Mouse (Mus musculus): Measurements from ENCODE around the gene Stx3. TPM values are rescaled to one million over a fixed set of nuclear protein-coding genes. Genes with fewer than 3 reads are reported as not detected.

The Stx3 gene
- polyA plus RNA-seq (2012), result 8.1 and 15.3 TPM in 2 replicates

GRCm38 (mm10) chr19:11819143-11819700 lies at the start of gene Stx3:
Gene Stx3, minus strand, starts transcription at chr19:11819403.

DNA sequence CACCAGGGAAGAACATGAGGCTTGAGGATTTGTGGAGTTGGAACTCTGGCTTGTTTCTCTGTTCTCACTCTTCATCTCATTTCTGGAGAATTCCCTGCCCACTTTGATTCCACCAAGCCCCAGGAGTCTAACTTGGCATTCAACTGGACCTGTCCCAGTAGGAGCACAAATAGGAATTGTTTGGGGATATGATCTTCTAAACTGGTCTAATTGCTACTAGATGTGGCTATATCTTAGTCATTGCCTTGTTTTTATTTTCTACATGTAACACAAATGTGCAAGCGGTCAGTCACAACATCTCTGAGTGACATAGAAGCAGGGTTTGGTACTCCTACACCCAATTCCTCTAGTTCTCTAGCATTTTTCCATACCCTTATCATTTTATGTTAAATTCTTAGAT lies 41.8 kb upstream of the Stx3 start, which contains the start of gene Olfr1418:
Gene Olfr1418, minus strand, starts transcription at position 101 of the 400 bp plus-strand sequence.

DNA sequence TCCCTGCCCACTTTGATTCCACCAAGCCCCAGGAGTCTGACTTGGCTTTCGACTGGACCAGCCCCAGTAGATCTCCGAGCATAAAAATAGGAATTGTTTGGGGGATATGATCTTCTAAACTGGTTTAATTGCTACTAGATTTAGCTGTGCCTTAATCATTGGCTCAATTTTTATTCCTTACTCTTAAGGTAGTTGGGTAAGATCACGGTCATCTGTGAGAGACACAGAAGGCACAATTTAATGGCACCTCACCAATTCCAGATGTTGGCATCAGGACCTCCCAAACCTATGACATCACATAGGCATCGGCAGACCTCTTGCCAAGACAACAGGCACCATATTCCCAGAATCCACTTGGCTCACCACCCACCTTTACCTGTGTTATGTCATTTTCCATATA lies 19.9 kb upstream of the Stx3 start, which contains the start of gene Olfr1417:
Gene Olfr1417, minus strand, starts transcription at position 101 of the 400 bp plus-strand sequence.

DNA sequence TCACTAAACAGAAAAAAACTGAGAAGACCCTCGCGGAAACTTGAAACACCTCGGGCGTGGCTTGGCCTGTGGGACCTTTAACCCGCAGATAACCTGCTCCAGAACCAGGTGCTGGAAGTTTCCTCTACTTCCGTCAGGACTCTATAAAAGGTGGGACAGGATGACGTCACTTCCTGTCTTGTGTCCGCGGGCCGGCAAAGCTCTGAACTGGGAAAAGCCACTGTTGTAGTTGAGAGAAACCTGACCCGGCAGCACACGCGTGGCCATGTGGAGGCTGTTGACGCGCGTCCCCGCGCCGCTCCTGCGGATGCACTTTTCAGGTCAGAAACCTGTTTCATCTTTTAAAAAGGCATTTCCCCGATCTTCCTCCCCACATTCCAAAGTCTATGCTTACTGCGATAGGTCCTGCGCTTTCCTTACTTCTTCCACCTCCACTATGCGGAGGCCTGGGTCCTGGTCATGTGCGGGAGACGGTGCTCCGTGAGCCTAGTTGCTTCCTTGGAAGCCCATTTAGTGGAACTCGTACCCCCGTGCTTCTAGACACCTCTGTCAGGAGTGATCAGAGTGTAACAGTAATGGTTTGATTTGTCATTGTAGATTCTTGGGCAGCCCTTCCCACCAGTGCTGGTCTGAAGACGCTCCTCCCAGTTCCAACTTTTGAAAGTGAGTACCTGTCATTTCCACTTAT lies 48.9 kb downstream of the Stx3 start, which contains the start of gene Mrpl16:
Gene Mrpl16, plus strand, starts transcription at position 187 of the 688 bp plus-strand sequence.

DNA sequence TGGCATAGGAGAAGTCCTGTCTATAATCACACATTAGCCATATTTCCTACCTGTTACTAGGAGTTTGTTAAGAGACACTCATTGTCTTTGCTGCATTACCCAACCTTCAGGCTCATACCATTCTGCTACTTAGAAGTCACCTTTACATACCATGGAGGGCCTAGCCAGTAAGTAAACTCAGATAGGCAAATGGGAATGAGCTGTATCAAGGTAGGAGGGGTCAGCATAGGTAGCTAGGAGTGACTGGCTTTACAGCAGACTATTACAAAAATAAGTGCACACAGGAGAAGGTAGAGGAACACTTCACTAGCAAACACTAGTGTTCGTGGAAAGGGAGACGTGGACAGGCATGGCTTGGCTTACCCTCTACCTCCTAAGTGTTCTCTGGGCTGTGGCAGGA lies 71.9 kb downstream of the Stx3 start, which contains the start of gene Gif:
Gene Gif, plus strand, starts transcription at position 257 of the 400 bp plus-strand sequence.

Other genes with a start within 250 kb of the Stx3 start
- gene Ms4a6d, start 214.6 kb downstream of the Stx3 start, polyA plus RNA-seq (2012), result 0.04 and 0.34 TPM in 2 replicates
- gene Ms4a2, start 195.7 kb downstream of the Stx3 start, polyA plus RNA-seq (2012), result 0.68 and 0.94 TPM in 2 replicates
- 26.2 and 44.0 TPM in 2 replicates for gene Ms4a3, start 178.6 kb downstream of the Stx3 start, polyA plus RNA-seq (2012)
- gene Oosp2, start 158.8 kb downstream of the Stx3 start, polyA plus RNA-seq (2012), result not detected in 2 replicates
- 0.11 and 0.26 TPM in 2 replicates for gene Oosp1, start 128.3 kb downstream of the Stx3 start, polyA plus RNA-seq (2012)
- not detected in 2 replicates for gene Oosp3, start 122.3 kb downstream of the Stx3 start, polyA plus RNA-seq (2012)
- gene Gif, start 71.8 kb downstream of the Stx3 start, polyA plus RNA-seq (2012), result not detected in 2 replicates
- 19.4 and 19.9 TPM in 2 replicates for gene Mrpl16, start 49.0 kb downstream of the Stx3 start, polyA plus RNA-seq (2012)
- not detected in 2 replicates for gene Olfr1417, start 19.8 kb upstream of the Stx3 start, polyA plus RNA-seq (2012)
- gene Olfr1418, start 41.7 kb upstream of the Stx3 start, polyA plus RNA-seq (2012), result not detected in 2 replicates
- gene Olfr1419, start 55.7 kb upstream of the Stx3 start, polyA plus RNA-seq (2012), result not detected in 2 replicates
- gene Olfr1420, start 67.2 kb upstream of the Stx3 start, polyA plus RNA-seq (2012), result not detected in 2 replicates
- gene Patl1, start 93.0 kb upstream of the Stx3 start, polyA plus RNA-seq (2012), result 11.8 and 12.1 TPM in 2 replicates
- 11.0 and 11.2 TPM in 2 replicates for gene Osbp, start 146.5 kb upstream of the Stx3 start, polyA plus RNA-seq (2012)
- not detected in 2 replicates for gene Olfr1423, start 221.9 kb upstream of the Stx3 start, polyA plus RNA-seq (2012)
- gene Olfr1424, start 243.3 kb upstream of the Stx3 start, polyA plus RNA-seq (2012), result not detected in 2 replicates